Mouse (Mus musculus) right cerebral cortex, postnatal 25 days (tissue): Measurements from ENCODE around the gene Lamtor2.

ENCODE experiments used
- DNase-seq: peaks from one replicate; pipeline ENCODE4 v3.0.0; 2022

The Lamtor2 gene

DNA sequence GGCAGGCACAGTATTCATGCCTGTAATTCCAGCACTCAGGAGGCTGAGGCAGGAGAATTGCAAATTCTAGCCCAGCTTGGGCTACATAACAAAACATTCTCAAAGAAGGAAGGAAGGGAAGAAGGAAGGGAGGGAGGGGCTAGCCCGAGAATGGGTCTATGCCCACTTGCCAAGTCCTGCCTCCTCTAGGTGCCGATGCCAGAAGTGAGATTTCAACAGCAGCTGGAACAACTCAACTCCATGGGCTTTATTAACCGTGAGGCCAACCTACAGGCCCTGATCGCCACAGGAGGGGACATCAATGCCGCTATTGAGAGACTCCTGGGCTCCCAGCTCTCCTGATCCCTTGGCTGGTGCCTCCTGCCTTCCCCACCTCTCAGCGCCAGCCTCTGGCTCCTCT, 15.0 kb upstream of the Lamtor2 start:
- DNase-seq: no peak

DNA sequence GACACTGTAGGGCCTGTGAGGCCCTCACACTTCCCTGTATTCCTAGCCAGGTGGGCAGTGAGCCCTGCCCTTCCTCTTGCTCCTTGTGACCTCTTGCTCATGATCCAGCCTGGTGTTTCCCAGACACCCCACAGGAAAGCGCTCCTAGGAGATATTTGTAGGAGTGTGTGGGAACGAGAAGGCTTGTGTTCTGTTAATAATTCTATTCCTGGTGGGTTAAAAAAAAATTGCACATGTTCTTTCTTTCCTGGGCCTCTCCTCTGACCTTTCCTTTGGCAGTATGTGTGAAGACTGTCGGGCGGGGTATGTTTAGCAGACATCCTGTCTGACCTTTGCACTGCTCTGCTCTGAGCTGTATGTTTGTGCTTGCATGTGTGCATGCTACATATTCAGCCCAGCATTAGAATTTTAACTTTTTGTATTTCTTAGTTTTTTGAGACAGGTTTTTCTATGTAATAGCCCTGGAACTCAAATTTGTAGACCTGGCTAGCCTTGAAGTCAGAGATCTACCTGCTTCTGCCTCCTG, 13.7 kb upstream of the Lamtor2 start:
- no peak for DNase-seq

DNA sequence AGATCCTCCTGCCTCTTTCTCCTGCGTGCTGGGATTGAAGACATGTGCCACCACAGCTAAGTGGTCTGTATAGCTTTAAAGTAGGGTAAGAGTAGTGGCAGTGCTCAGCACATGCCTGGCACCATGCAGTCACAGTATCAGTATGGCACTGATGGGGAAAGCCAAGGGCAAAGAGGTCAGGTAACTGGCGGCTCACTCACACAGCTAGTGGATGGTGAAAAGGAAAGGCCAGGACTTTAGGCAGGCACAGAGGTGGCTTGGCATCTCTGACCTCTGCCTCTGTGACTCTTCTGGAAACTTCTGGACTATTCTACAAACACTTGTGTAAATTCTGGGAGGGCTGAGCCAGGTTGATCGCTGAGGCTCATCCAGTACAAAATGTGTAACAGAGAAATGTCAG, 13.2 kb upstream of the Lamtor2 start:
- no peak for DNase-seq

DNA sequence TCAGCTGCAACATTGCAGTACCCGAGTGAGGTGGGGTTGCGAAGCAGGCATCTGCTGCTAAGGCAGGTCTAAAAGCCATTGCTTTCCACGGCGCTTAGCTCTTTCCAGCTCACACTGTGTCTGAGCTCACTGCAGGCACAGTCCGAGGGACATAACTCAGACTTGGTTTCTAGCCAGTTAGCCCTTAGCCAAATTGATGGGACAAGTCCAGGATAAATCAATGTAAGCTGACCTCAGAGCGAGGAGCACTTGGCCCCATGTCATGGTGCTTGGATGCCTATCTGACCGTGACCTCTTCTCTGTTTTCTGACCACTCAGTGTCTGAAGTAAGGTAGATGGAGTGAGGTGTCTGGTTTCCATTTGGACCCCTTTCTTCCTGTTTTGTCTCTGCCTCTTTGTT, 11.1 kb upstream of the Lamtor2 start:
- DNase-seq: no peak

DNA sequence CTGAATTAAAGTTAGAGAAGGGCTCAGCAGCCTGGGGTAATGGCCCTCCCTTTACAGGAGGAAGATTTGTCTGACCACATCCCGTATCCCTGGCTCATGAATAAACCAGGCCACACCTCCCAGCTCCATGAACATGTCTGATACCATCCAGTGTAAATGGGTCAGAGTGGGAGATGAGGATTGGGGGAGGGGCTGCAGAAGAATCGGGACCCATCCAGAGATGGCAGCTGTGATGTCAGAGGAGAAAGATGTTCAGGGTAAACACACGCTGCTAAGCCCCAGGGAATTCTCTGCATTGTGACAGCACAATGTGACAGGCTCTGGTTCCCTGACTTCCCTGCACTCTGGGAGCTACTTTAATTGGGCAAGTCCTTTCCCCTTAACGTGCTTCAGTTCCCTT, 10.6 kb upstream of the Lamtor2 start:
- DNase-seq: no peak

DNA sequence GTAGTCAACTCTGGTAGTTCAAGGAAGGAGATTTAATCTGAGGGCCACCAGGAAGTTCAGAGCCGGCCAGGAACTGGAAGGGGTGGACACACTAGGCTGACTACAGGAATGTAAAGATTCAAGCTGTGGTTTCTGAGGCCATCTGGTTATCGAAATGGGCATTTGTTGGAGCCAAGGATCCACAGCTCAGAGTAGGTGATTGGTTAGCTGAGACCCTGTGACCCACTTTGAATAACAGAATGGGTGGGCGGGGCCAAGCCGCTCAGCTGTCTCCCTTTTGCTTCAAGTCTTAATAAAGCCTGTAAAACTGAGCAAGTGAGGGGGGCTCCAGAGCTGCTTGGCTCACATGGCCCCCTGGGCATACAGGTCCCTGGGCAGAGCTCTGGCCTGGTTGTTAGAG, 9.1 kb upstream of the Lamtor2 start:
- DNase-seq: no peak

DNA sequence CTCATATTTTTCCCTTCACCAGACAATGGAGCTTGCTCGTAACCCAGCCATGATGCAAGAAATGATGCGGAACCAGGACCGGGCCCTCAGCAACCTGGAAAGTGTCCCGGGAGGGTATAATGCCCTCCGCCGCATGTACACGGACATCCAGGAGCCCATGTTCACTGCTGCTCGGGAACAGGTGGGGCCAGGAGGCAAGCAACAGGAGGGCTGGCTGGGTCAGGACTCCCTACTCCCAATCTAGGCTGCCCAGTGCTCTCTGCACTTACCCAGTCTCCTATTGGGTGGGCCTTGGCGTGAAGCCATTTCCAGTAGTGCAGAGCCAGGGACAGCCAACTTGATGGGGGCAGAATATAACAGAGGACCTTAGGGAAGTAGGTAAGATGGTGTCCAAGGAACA, 6.7 kb upstream of the Lamtor2 start:
- DNase-seq: no peak

DNA sequence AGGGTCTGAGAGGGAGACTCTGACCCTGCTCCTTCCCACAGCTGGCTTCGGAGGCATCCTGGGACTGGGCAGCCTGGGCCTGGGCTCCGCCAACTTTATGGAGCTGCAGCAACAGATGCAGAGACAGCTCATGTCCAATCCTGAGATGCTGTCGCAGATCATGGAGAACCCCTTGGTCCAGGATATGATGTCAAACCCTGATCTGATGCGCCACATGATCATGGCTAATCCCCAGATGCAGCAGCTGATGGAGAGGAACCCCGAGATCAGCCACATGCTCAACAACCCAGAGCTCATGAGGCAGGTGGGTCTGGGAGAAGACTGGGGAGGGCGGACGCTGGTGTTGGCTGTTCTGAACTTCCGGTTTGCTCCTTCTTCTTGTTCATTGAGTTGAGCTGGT, 3.7 kb upstream of the Lamtor2 start:
- DNase-seq: no peak

DNA sequence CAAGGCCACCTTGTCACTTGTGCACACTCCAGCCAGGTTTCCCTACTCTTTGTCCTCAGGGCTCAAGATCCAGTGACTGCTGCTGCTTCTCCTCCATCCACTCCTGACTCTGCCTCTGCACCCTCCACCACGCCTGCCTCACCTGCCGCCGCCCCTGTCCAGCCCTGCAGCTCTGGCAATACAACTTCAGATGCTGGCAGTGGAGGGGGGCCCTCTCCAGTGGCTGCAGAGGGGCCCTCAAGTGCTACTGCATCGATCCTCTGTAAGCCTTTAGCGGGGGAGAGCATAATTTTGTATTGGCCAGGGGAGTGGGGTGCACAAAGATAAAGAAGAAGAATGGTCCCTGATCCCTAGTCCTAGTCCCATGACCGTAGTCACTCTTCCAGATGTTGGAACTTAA, 2.9 kb upstream of the Lamtor2 start:
- DNase-seq: no peak

DNA sequence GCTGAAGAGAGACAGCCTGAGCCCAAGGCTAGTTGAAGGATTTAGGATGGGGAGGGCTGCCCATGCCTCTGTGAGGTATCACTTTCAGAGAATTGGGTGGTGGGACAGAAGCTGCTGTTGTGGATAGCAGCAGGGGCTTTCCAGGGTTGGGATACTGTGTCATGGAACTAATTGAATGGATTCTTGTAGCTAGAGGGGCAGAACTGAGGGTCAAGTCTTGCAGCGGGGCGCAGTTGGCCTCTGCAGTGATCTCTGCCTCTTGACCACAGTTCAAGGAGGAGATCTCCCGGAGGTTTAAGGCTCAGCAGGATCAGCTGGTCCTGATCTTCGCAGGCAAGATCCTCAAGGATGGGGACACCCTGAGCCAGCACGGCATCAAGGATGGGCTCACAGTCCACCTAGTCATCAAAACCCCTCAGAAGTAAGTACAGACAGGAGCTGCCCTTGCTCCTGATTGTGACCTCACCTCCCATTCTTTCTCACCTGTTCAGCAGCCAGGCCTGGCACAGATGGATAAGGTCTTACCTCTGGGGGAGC, 2.3 kb upstream of the Lamtor2 start:
- DNase-seq: no peak

DNA sequence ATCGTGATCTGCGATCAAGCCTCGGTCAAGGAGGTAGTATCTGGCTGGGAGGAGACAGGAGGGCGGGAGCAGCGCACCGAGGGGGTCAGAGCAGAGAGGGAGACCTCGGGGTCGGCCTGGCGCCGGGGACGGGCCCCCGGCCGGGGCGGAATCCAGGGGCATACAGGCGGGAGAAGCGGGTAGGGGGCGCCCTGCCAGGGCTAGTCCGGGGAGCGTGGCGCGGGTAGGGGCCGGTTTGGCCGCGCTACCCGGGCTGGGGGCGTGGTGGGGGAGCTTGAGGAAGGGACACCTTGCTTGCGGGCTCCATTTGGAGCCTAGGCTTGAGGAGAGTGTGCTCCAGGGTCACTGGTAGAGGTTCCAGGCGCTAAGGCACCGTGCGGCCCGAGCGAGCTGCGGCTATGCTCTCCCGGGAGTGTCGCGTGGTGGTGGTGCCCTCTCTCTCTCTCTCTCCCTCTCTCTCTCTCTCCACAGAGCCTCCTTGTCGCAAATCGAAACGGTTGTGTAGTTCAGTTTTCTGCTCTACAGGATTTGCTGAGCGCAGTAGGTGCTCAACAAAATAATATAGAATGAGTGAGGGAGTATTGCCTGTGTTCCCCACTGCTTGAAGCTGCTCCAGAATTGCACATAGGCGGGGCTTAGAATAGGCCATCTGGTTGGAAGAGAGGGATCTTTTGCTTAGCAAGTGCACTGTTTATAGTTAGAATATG, 1.2 kb upstream of the Lamtor2 start:
- peak; percentile 65 for DNase-seq

DNA sequence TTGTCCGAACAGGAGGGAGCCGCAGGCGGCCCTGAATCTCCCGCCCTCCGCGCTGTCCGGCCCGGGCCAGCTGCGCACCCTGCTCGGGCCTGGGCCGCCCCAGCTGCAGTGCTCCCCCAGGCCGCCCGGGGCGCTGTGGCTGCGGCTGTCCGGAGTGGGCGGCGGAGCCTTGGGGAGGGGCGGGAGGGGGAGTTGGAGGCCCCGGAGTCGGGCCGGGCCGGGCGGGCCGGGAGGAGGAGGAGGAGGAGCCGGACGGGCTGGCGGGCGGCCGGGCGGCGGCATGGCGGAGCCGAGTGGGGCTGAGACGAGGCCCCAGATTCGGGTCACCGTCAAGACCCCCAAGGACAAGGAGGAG, 628 bp upstream of the Lamtor2 start, which contains the start of gene Ubqln4:
TSS of gene Ubqln4 (plus strand) at position 234 of the 355 bp plus-strand sequence.
- DNase-seq: peak; percentile 90

DNA sequence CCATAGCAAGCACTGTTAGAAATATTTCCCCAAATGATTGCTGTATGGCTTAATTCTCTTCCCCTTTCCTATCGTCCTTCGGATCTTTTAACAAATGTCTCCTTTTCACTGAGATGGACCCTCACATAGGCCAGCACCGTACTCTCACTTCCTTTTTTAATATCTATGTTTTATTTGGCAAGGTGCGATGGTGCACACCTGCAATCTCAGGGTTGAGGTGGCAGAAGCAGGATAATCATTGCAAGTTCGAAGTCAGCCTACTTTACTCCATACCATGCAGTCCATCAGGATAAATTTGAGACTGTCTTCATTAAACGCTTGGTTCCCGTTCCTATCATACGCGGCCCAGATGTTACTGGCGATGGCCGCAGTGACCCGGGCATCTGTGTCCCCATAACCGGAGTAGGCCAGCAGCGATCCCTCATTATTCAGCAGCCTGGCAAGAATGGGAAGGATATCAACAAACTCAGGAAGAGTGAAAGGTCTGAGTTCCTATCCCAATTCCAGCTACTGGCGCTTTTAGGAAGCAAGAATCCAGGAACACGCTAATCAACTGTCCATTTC, 710 bp downstream of the Lamtor2 start:
- DNase-seq: no peak

DNA sequence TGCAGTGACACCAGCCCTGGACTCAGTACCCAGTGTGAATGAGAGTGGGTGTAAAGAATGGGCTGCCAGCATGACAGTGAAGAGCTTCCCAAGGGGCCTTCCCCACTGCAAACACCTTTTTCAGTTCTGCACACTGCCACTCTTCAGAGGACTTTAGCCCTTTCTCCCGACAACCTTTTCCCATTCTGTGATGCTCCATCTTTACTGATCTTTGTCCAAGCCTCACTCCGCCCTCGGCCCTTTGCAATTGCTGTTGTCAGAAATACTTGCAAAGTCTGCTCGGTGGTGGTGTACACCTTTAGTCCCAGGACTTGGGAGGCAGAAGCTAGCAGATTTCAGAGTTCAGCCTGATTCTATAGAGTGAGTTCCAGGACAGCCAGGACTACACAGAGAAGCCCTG, 1.3 kb downstream of the Lamtor2 start:
- no peak for DNase-seq

DNA sequence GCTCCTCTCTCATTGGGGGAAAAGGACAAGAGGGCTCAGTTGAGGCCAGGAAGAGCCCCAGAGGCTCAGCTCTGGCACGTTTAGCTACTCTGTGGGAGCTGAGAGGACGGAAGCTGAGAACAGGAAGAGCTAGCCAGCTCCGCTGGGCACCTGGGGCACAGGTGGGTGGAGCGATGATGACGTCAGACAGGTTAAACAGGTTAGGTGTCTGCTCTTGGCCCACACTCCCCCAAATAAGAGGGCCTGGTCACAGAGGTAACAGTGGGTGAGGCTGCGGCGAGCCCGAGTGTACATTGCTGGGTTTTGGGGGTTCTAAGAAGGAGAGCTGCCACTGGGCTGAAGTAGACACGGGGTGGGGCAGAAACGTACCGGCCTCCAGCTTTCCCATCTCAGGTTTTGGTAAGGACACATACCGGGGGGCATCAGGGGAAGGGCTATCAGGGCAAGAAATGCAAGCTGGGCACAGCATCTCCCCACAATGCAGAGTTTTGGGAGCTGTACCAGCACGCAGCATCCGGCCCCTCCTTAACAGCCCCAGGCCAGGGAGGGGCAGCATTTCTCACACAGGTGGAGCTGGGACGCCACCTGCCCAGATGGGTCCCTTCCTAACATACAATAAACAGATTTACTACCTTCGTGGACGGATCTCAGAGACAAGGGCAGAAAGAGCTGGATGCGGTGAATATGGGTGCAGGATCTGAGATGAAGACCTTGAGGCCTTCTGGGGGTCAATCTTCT, 4.5 kb downstream of the Lamtor2 start, which contains the start of gene Rab25:
TSS of gene Rab25 (minus strand) at position 121 of the 738 bp plus-strand sequence.
- no peak for DNase-seq

DNA sequence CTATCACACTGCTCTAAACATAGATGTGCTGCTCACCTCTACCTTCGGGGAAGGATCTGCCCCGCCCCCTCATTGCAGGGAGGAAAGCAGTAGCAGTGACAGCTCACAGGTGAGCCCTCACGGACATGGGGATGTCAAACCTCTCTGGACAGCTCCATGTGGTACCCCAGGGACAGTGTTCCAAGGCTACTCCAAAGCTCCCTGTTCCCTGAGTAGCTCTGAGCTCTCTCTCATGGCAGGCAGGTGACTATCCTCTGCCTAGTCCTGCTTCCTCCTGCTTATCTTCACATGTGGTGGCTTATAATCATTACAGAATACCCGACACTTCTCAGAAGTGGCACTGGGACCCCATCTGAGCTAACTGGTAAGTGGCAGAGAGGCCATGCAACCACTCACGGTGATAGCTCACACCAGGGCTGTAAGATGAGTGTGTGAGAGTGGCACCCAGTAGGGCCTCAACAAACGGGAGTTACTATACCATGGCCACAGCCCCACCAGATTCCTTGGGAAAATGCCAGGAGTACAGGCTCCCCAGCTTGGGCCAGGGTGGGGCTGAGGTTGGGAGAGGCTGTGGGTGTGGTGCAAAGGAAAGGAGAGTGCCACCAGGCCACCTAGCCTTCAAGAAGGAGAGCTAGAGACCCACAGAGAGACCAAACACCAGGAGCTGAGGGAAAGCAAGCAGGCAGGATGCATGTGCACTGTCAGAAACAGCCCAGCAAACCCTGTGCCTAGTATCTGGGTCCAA, 6.0 kb downstream of the Lamtor2 start:
- DNase-seq: no peak

DNA sequence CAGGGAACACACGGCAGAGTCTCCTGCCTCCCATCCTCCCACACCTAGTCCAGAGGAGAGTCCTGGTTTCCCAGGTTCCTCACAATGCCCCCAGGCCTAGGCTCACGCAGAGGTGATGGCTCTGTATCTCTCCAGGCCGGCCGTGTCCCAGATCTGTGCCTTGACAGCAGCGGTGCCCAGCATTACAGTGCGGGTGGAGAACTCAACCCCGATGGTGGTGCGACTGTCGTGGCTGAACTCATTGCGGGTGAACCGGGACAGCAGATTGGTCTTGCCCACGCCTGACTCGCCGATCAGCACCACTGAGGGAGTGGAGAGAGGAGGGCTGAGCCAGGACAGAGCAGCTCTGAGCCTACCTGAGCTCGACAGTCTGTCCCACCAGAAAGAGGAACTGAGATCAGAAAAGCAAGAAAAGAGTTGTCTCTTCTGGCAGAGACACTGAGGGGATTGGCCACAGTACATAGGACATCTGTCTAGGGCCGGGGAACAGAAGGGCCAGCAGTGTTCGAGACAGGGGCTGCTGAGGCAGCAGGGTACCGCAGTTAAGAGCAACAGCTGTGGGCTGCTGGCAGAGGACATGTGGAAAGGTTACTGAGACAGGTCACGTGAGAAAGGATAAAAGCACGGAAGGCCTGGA, 7.8 kb downstream of the Lamtor2 start:
- no peak for DNase-seq

DNA sequence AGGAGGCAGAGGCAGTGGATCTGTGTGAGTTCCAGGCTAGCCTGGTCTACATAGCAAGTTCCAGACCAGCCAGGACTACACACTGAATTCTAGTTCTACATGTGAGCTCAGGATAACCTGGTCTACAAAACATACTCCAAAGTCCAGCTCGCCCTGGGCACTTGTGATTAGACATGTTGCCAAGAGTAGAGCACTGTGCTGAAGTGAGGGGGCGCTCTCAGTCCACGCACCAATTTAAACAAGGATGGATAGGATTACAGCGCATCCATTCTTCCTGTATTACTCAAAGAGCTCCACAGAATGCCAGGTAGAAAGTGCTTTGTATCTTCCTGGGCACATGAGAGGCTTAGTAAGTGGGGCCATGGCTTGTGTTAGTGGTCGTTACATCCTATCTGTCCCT, 8.4 kb downstream of the Lamtor2 start:
- no peak for DNase-seq

DNA sequence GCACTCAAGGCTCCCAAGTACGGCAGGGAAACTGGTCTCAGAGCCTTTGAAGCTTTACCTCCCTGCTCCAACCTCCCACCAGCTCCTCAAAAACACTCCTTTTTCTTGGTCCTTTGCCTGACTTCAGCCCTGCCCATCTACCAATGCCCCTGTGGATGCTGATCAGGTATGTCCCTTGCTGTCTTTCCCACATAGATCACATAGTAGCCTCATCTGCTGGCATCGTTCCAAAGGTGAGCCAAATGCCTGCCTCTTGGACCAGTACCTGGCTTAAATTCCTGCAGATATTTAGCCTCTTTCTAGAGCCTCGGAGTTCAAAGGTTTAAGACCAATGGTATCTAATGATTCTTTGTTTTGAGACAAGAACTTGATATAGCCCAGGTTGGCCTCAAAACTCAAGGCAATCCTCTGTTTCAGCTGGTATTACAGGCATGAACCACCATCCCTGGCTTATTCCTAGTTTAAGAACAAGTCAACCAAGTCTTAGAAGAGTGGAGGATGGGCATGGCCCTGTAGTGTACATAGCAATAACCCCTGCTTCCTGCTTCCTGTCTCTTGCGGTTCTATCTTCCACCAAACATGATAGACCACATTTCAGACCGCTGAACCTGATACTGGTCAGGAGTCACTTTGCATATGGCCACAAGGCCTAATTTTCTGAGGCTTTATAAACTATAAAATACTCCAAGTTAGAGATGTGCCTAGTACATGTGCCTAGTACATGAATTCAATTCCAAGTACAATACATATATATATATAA, 9.0 kb downstream of the Lamtor2 start:
- DNase-seq: no peak

DNA sequence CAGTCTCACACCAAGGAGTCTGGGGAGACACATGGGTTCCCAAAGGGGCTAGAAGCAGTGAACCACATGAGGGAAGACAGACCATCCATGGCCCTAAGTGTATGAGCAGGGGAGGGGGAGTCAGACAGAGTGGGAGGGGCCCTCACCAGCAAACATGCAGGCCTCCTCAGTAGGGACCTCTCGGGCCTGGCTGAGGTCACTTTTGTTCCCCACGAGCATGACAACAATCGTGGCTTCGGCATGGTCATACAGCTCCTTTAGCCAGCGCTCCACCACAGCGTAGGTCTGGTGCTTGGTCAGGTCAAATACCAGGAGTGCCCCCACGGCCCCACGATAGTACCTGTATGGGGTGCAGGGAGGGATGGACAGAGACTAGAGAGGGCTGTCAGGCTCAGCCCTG, 9.7 kb downstream of the Lamtor2 start:
- DNase-seq: no peak

DNA sequence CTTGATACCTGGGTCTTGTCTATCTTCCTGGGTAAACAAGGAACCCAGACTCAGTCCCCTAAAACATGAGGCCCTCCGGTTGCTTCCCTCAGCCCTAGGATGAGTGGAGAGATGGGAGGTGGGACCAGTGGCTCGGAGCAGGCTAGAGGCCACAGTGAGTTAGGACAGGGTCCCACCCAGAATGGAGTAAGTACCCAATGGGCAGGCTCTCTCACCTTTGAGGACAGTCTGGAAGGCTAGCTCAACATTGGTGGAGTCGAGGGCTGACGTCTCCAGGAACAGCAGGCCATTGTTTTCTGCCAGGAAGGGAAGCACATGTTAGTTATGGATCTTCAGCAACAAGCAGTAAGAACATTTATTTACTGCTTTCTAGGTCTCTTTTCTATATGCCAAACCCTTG, 10.4 kb downstream of the Lamtor2 start:
- DNase-seq: no peak
